Mouse (Mus musculus) kidney, adult 2 months (tissue): Measurements from ENCODE around the gene Gm17606. TPM values are rescaled to one million over a fixed set of nuclear protein-coding genes. Genes with fewer than 3 reads are reported as not detected.
A peak's percentile ranks its signal among the peaks of the same experiment; 100 is the strongest.
"Not testable (repeated sequence)": the region's sequence is repeated elsewhere in the genome, so short reads cannot be mapped to it uniquely, and the experiment has no call there.

ENCODE experiments used
- DNase-seq: peaks from one replicate; pipeline ENCODE4 v3.0.0; 2021
- H3K27ac ChIP-seq: fragments of 200-500 bp; 2 replicates; pipeline ENCODE4 v1.5.1; 2012; ENCODE audit warnings: low read depth, low read length, control low read depth, inconsistent platforms; ENCODE audit not compliant: insufficient read depth
- H3K27me3 ChIP-seq: fragments of 200-500 bp; replicated peaks from 2 replicates; pipeline ENCODE4 v1.6.1; 2012; ENCODE audit warnings: mild to moderate bottlenecking, moderate library complexity, low read length, inconsistent platforms; ENCODE audit not compliant: control insufficient read depth, insufficient read depth
- H3K36me3 ChIP-seq: fragments of 200-500 bp; 2 replicates; pipeline ENCODE4 v1.6.1; 2012; ENCODE audit warnings: mild to moderate bottlenecking, moderate library complexity, low read length, inconsistent platforms; ENCODE audit not compliant: control insufficient read depth, insufficient read depth
- H3K4me1 ChIP-seq: fragments of 200-500 bp; 2 replicates; pipeline ENCODE4 v1.6.1; 2011; ENCODE audit warnings: low read length; ENCODE audit not compliant: control insufficient read depth, insufficient read depth
- H3K4me3 ChIP-seq: fragments of 200-500 bp; 2 replicates; pipeline ENCODE4 v1.5.1; 2011; ENCODE audit warnings: mild to moderate bottlenecking, low read depth, low read length, control low read depth; ENCODE audit not compliant: insufficient read depth
- CTCF ChIP-seq: fragments of 200-500 bp; conservative IDR thresholded peaks from 2 replicates; pipeline ENCODE4 v1.5.1; 2011; ENCODE audit warnings: low read depth, mild to moderate bottlenecking, control low read depth, low read length, moderate library complexity, mixed read lengths; ENCODE audit not compliant: insufficient read depth, insufficient read length
- POLR2A ChIP-seq: fragments of 200-500 bp; IDR thresholded peaks from one replicate; pipeline ENCODE4 v1.6.1; 2011; ENCODE audit warnings: low read depth, low read length, control low read depth
- WGBS: fragments of 180-500 bp; shearing (Covaris S2); methylation state at CpG from one replicate; pipeline ENCODE4 v1.1.7; 2018; 5-methylcytosine and 5-hydroxymethylcytosine counted together
- polyA plus RNA-seq: library from polyadenylated mRNA; depleted of rRNA; stranded (reverse); fragments of >200 nt; gene quantifications from 2 replicates; pipeline ENCODE4 v1.2.3, GENCODE M21; 2012

Gene Gm17606
- polyA plus RNA-seq, 1 experiment: not detected

GRCm38 (mm10) chr14:54610648-54611047 lies 30.1 kb upstream of the Gm17606 start:
- H3K27me3 ChIP-seq: no peaks in the 10 kb centered on the region
- no peaks in the 10 kb centered on the region; the same call in 1 of the 2 replicates for H3K4me1 ChIP-seq
- peaks cover 1% of the 10 kb centered on the region; the same call in 1 of the 2 replicates for H3K36me3 ChIP-seq
- TF ChIP-seq POLR2A (no peak), CTCF (no peak)
- DNase-seq: no peak
- WGBS: 85% methylated on average over 6 of the region's 6 CpGs
- H3K27ac ChIP-seq: no peak overlapping the region
- H3K4me3 ChIP-seq: no peak overlapping the region

GRCm38 (mm10) chr14:54614130-54614529 lies 26.6 kb upstream of the Gm17606 start:
- H3K4me3 ChIP-seq, H3K36me3 ChIP-seq, DNase-seq, H3K4me1 ChIP-seq, H3K27me3 ChIP-seq, H3K27ac ChIP-seq: not testable (repeated sequence)
- WGBS: 84% methylated on average over 16 of the region's 16 CpGs

DNA sequence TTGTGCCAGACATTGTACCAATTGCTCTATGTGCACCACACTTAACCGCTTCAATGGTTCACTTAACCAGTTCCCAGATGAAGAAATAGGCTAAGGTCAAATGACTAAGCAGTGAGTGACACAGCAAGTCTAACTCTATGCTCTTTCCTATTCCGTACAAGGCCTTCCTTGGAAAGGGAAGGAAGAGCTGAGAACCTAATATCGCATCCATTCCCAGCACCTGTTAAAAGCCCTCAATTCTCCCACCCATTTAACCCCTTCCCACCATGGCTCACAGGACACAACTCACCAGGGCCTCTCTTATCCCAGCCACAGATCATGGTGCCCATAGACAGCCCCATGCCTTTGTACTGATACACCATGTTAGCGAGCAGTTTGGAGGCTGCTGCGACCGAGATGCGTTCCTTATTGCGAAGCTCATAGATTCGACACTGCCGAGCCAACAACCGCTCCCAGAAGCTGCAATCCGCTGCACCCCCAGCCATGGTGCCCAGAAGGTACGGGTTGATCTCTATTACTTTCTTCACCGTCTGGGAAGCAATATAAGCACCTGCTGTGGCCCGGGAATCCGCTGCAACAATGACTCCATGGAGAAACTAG lies 24.4 kb upstream of the Gm17606 start:
- no peak overlapping the region for H3K27ac ChIP-seq
- no peaks in the 10 kb centered on the region for H3K27me3 ChIP-seq
- 87% methylated on average over 16 of the region's 16 CpGs for WGBS
- no peak for DNase-seq
- no peak overlapping the region for H3K4me3 ChIP-seq
- no peak for TF ChIP-seq CTCF
- TF ChIP-seq POLR2A: no peak
- peaks cover 1% of the 10 kb centered on the region; the same call in 1 of the 2 replicates for H3K36me3 ChIP-seq
- no peaks in the 10 kb centered on the region for H3K4me1 ChIP-seq

DNA sequence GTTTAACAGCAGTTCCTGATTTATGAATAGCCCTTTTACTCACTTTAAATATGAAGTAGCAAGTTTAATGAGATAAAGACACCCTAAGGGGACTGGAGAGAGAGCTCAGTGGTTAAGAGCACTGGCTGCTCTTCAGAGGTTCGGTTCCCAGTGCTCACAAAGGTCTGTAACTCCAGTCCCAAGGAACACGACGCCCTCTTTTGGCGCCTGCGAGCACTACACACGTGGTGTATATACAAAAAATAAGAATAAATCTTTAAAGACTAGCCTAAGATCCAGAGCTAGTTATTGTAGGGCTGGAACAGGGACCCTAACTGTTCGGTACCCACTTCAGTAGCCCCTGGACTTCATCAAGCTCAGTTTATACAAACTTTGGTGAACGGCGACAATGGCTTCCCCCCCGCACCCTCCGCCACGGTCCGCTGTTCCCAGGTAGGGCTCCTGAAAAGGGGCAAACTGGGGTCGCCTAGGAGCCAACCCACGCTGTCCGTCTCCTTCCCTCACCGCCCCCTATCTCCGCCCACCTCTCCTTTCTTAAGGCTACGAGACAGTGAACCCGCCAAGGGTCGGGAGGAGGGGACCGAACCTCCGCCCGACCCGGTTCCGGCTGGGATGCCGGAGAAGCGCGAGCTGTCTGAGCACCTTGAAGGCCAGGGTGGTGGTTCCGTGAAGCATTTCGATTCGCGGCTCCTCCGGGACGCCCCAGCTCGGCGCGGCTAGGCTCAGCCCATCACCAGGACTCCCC lies 23.4 kb upstream of the Gm17606 start:
- peak overlapping the region; percentile 98 for H3K4me3 ChIP-seq
- 1% methylated on average over 38 of the region's 38 CpGs for WGBS
- TF ChIP-seq CTCF: no peak
- TF ChIP-seq POLR2A: no peak
- DNase-seq: no peak
- no peaks in the 10 kb centered on the region for H3K4me1 ChIP-seq
- H3K27ac ChIP-seq: peak overlapping the region; percentile 58
- H3K36me3 ChIP-seq: peaks cover 1% of the 10 kb centered on the region; the same call in 1 of the 2 replicates
- no peaks in the 10 kb centered on the region for H3K27me3 ChIP-seq

DNA sequence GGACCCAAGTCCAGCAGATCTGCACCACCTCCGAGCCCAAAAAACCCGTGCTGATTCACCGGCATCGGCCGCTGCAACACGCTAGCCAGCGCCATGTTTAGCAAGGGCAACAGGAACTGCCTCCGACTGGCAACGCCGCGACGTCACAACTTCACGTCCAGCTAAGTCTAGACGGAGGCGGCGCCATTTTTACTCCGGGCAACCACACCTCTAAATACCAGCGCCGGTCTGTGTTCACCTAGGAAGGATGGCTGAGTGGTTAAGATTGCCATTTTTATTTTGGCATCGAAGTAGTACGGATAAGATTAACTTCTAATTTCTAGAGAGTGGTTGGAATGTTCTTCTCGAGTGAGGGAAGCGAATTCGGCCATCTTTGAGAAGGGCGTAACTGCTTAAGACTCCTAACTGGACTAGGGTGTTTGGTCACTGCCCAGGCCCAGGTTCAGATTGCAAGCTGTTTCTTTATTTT lies 22.8 kb upstream of the Gm17606 start, which contains the start of gene Psmb5:
Gene Psmb5 (minus strand): TSS at position 126 of the 469 bp plus-strand sequence.
- Histone ChIP-seq H3K36me3 (peaks cover 1% of the 10 kb centered on the region; the same call in 1 of the 2 replicates), H3K27ac (peak within 1 kb of the TSS; percentile 87), H3K4me3 (peak within 1 kb of the TSS; percentile 98), H3K27me3 (no peaks in the 10 kb centered on the region), H3K4me1 (no peaks in the 10 kb centered on the region)
- TF ChIP-seq POLR2A: peak; percentile 38
- no peak for TF ChIP-seq CTCF
- under 1% methylated on average over 25 of the region's 25 CpGs for WGBS
- DNase-seq: peak; percentile 94

GRCm38 (mm10) chr14:54621133-54621532 lies 19.6 kb upstream of the Gm17606 start, which contains the start of gene Psmb11:
Gene Psmb11, plus strand, starts transcription at chr14:54621433.
- H3K4me3 ChIP-seq: no peak within 1 kb of the TSS
- no peak for DNase-seq
- H3K27me3 ChIP-seq: no peaks in the 10 kb centered on the region
- TF ChIP-seq CTCF (no peak), POLR2A (no peak)
- no peak within 1 kb of the TSS for H3K27ac ChIP-seq
- 96% methylated on average over 1 of the region's 1 CpGs for WGBS
- no peaks in the 10 kb centered on the region for H3K36me3 ChIP-seq
- H3K4me1 ChIP-seq: no peaks in the 10 kb centered on the region

- 90% methylated on average over 6 of the region's 6 CpGs for WGBS
- Histone ChIP-seq H3K27ac (no peak overlapping the region), H3K27me3 (no peaks in the 10 kb centered on the region), H3K36me3 (no peaks in the 10 kb centered on the region), H3K4me3 (no peak overlapping the region), H3K4me1 (no peaks in the 10 kb centered on the region)
- no peak for DNase-seq
- no peak for TF ChIP-seq CTCF
- no peak for TF ChIP-seq POLR2A
Measured at GRCm38 (mm10) chr14:54623334-54623733, 17.4 kb upstream of the Gm17606 start.
